ENCODE assay signal across 10 mouse cellular contexts in the genomic region with DNA sequence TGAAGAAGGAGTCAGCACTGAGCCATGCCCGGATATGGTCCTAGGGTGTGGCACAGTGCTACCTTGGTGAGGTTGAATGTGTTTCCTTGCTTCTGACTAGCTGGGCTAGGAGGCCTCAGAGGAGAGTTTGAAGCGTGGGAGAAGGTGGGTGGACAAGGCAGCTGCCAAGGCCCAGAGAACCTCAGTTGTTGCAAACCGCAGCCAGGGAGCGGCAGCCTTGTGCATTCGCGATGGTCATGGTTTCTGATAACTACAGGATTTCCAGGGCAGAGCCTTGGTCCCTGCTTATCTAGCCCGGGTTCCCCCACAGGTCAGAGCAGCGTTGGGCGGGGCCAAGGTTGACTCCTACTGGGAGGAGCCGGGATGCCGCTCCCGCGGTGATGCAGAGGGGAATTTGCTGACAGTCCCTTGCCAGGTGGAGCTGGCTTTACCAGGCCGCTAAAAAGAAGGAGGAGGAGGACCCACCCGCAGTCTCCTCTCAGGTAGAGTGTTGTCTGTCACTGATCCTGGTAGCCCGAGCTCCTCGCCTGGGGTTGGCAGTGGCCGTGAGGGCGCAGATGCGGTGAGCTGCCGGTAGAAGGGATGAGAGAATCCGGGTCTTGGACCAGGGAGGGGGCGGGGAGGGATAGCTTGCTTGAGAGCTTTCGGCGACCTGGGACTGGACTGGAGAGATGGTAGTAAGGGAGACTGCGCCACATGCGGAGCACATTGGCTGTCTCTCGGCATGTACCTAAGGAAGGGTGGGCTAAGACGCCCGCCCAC. TPM values are rescaled to one million over a fixed set of nuclear protein-coding genes. Genes with fewer than 3 reads are reported as not detected.
DNase-seq lines count a peak whose midpoint lies in the region; ATAC-seq lines count a peak whose summit lies in the region.
"Had no signal": no experiment of that assay in that cellular context is flagged by ENCODE, and none has a peak within 500 bp of the region (broad histone marks: within the 10 kb centered on the region; RNA-seq: fewer than 3 reads in every experiment).

No protein-coding gene starts in this region.

- DNase-seq in heart, postnatal 36 days, result no peak
- DNase-seq in liver, embryonic 13.5 days, result peak; percentile 22
- peak; percentile 62 for DNase-seq in right cerebral cortex, postnatal 4 days
- DNase-seq in adipocyte (ENCODE audit: low spot score), result no peak

- no peak overlapping the region for H3K27ac ChIP-seq in heart, embryonic 11.5 days (ENCODE audit: low read depth, low read length)
- H3K27ac ChIP-seq in forebrain, embryonic 13.5 days, result no peak overlapping the region
- H3K27ac ChIP-seq in intestine, embryonic 15.5 days, result no peak overlapping the region
- no peak overlapping the region for H3K27ac ChIP-seq in liver, embryonic 13.5 days

- no peaks in the 10 kb centered on the region for H3K9me3 ChIP-seq in heart, embryonic 11.5 days (replicated peaks; ENCODE audit: control insufficient read depth, low read length)
- H3K9me3 ChIP-seq in forebrain, embryonic 13.5 days (replicated peaks), result no peaks in the 10 kb centered on the region
- H3K9me3 ChIP-seq in intestine, embryonic 15.5 days, result no peaks in the 10 kb centered on the region
- H3K9me3 ChIP-seq in liver, embryonic 13.5 days (replicated peaks), result no peaks in the 10 kb centered on the region

- no peaks in the 10 kb centered on the region for H3K36me3 ChIP-seq in heart, embryonic 11.5 days (ENCODE audit: control insufficient read depth, insufficient read depth, low read length)
- no peaks in the 10 kb centered on the region for H3K36me3 ChIP-seq in forebrain, embryonic 13.5 days (ENCODE audit: poor library complexity, severe bottlenecking)
- H3K36me3 ChIP-seq in intestine, embryonic 15.5 days, result no peaks in the 10 kb centered on the region
- H3K36me3 ChIP-seq in liver, embryonic 13.5 days, result no peaks in the 10 kb centered on the region

- H3K4me2 ChIP-seq in heart, embryonic 11.5 days, result peak overlapping the region; percentile 55
- peak overlapping the region; percentile 62 for H3K4me2 ChIP-seq in forebrain, embryonic 13.5 days
- peak overlapping the region; percentile 34 for H3K4me2 ChIP-seq in intestine, embryonic 15.5 days (replicated peaks)
- 0 out of 2 replicates have a peak overlapping the region, but pooled peaks have one; percentile 21 for H3K4me2 ChIP-seq in liver, embryonic 13.5 days

- H3K27me3 ChIP-seq in heart, embryonic 11.5 days (ENCODE audit: control insufficient read depth, insufficient read depth, low read length), result peaks cover 39% of the 10 kb centered on the region
- peaks cover 33% of the 10 kb centered on the region for H3K27me3 ChIP-seq in forebrain, embryonic 13.5 days
- H3K27me3 ChIP-seq in intestine, embryonic 15.5 days (replicated peaks), result peaks cover 26% of the 10 kb centered on the region
- peaks cover 45% of the 10 kb centered on the region for H3K27me3 ChIP-seq in liver, embryonic 13.5 days

- peaks cover 4% of the 10 kb centered on the region; the same call in 1 of the 2 replicates for H3K4me1 ChIP-seq in heart, embryonic 11.5 days (ENCODE audit: control insufficient read depth, insufficient read depth, low read length)
- peaks cover 21% of the 10 kb centered on the region for H3K4me1 ChIP-seq in forebrain, embryonic 13.5 days
- H3K4me1 ChIP-seq in intestine, embryonic 15.5 days (replicated peaks), result no peaks in the 10 kb centered on the region
- peaks cover 6% of the 10 kb centered on the region for H3K4me1 ChIP-seq in liver, embryonic 13.5 days (replicated peaks)

- ATAC-seq in heart, embryonic 11.5 days (replicated peaks; ENCODE audit: insufficient number of reproducible peaks, low FRiP score, low TSS enrichment), result no peak; the same call in 1 of the 2 replicates
- ATAC-seq in cerebellum, adult (ENCODE audit: insufficient number of reproducible peaks, low FRiP score, low TSS enrichment), result peak; percentile 74
- ATAC-seq in forebrain, embryonic 13.5 days, result peak; percentile 61
- ATAC-seq in intestine, embryonic 15.5 days, result peak; percentile 78
- ATAC-seq in liver, embryonic 13.5 days (ENCODE audit: low read depth), result peak; percentile 66

- no peak overlapping the region for H3K9ac ChIP-seq in heart, embryonic 11.5 days (ENCODE audit: low read depth, low read length)
- H3K9ac ChIP-seq in forebrain, embryonic 13.5 days, result peak overlapping the region; percentile 69
- H3K9ac ChIP-seq in intestine, embryonic 15.5 days, result no peak overlapping the region
- no peak overlapping the region for H3K9ac ChIP-seq in liver, embryonic 13.5 days

- peak overlapping the region; percentile 6; the same call in 1 of the 2 replicates for H3K4me3 ChIP-seq in heart, embryonic 11.5 days (ENCODE audit: low read depth, low read length)
- peak overlapping the region; percentile 46 for H3K4me3 ChIP-seq in forebrain, embryonic 13.5 days
- H3K4me3 ChIP-seq in intestine, embryonic 15.5 days (replicated peaks), result 0 out of 2 replicates have a peak overlapping the region, but pooled peaks have one; percentile 5
- no peak overlapping the region for H3K4me3 ChIP-seq in liver, embryonic 13.5 days (replicated peaks)

- WGBS in heart, embryonic 11.5 days (ENCODE audit: insufficient replicate concordance), result 3% methylated on average over 30 of the region's 30 CpGs
- 3% methylated on average over 30 of the region's 30 CpGs for WGBS in forebrain, embryonic 13.5 days
- 3% methylated on average over 30 of the region's 30 CpGs for WGBS in intestine, embryonic 15.5 days
- WGBS in liver, embryonic 13.5 days (ENCODE audit: insufficient replicate concordance), result 6% methylated on average over 30 of the region's 30 CpGs

- intact Hi-C loops in heart, postnatal 36 days (cut with DNase I), result no loop called here

RNA-seq across cellular contexts. Expression of gene Tmem63c, which starts 5.2 kb away (rescaled TPM):
- polyA plus RNA-seq in heart, embryonic 11.5 days (2014; fragmentation: Nextera tagmentation; extraction: Ambion mirVana), result not detected in 2 replicates
- under 1 TPM in 1 of 2 experiments, not detected in 1; 0.25 TPM for total RNA-seq in heart, postnatal 36 days (2021)
- polyA plus RNA-seq in forebrain, embryonic 13.5 days (2015; fragmentation: Nextera tagmentation; extraction: Ambion mirVana), result 1.6 and 2.2 TPM in 2 replicates
- polyA plus RNA-seq in intestine, embryonic 15.5 days (2015; fragmentation: Nextera tagmentation; extraction: Ambion mirVana), result 0.44 and 0.63 TPM in 2 replicates
- not detected in 2 replicates for polyA plus RNA-seq in liver, embryonic 13.5 days (2015; fragmentation: Nextera tagmentation; extraction: Ambion mirVana)
- polyA plus RNA-seq: liver, embryonic 16.5 days had no signal

RNA-seq across cellular contexts. Expression of gene Zdhhc22, which starts 36.1 kb away (rescaled TPM):
- 0.20 TPM in 1 of 2 replicates, not detected in the other for polyA plus RNA-seq in heart, embryonic 11.5 days (2014; fragmentation: Nextera tagmentation; extraction: Ambion mirVana)
- total RNA-seq in heart, postnatal 36 days (2021), result not detected
- polyA plus RNA-seq in forebrain, embryonic 13.5 days (2015; fragmentation: Nextera tagmentation; extraction: Ambion mirVana), result 2.3 and 2.7 TPM in 2 replicates
- polyA plus RNA-seq in intestine, embryonic 15.5 days (2015; fragmentation: Nextera tagmentation; extraction: Ambion mirVana), result 0.06 and 0.34 TPM in 2 replicates
- polyA plus RNA-seq in liver, embryonic 13.5 days (2015; fragmentation: Nextera tagmentation; extraction: Ambion mirVana), result 0.03 TPM in 1 of 2 replicates, not detected in the other
- total RNA-seq: CH12.LX had no signal
- polyA plus RNA-seq: liver, embryonic 16.5 days had no signal

Comparison
In these comparisons a context has a peak if more than half of its experiments do, and no peak if none do; other contexts are left out.
1. DNase-seq: peak in liver, embryonic 13.5 days (single experiment) and right cerebral cortex, postnatal 4 days (single experiment); none in heart, postnatal 36 days (0 of 2) and adipocyte (single experiment).
2. Peak in every context shown above with its lines, with median percentiles within 50 percentile points of each other: H3K4me2 ChIP-seq.